Mouse (Mus musculus) gastrocnemius, postnatal 10 days (tissue): ENCODE measurements at regions not wholly inside any gene's neighbourhood (a gene's known extent, or its start where the extent isn't known, plus 50 kb on each side); places are given as distances from the start of the nearest gene placed in this dataset.
"Not testable (repeated sequence)": the region's sequence is repeated elsewhere in the genome, so short reads cannot be mapped to it uniquely, and the experiment has no call there.

Source experiments
- DNase-seq: peaks from one replicate; pipeline ENCODE4 v3.0.0; 2021; ENCODE audit warnings: mixed read lengths

DNA sequence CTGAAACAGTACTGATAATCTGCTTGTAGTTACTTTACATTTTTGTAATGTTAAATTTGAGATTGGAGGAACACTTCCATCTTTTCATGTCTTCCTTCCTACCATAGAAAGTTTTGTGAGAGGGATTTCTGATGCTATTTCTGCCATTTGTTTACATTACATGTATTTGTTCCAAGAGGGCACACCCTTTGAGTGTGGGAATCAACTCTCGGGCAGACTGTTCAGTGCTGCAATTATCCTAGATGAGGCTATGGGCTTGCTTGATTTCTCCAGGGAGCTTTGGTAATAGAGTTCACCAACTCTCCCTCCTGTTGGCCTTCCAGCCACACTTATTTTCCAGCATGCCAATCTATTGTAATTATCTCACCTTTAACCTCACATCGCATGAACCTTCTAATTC, 52.4 kb downstream of the Gm13691 start:
- DNase-seq: no peak

DNA sequence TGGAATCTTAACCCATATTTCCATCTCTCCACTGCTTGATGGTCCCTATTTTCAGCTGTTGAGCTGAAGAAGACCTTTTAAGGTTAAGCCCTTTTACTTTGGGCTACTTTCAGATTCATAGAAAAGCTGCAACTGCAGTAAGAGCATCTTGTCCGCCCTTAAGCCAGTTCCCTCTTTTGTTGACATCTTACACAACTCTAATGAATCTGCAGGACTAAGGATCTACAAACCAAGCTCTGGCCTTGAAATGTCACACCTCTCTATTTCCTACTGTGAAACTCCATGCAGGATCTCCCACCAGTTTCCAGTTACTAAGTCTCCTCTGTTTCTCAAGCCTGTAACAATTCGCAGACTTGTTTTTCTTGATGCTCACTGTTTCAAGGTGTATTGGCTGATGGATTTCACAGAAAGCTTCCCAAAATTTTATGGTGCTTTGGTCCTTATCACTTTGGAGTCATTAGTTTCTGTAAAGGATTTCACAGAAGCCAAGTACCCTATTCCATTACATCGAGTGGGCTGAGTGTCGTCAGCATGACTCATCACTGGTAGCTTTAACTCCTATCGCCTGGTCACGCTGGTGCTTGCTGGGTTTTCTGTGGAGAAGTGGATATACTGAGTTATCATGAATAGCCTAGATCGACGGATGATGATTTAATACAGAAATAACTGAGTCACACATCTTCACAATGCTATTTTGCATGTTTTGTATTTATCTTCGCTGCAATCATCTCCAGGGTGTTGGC, 58.2 kb downstream of the Gm13691 start:
- no peak for DNase-seq

DNA sequence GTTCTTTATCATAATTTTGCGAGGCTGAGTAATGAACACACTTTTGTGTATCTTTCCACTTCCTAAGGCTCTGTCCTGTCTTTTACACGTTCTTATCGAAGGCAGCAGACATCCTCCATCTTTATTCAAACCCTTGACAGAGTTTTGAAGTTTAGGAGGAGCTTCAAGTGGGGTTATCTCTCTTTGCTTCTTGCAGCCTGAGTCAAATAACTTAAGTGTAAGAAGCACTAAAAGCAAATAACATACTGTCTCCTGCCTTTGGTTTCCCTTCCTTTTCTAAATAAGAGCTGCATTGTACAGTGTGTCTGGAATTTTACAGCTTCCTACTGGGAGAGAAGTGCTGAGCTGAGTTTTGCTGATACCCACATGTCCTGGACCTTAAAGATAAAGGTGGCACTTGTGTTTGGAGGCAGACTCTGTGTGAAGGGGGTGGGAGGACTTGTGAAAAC, 61.6 kb downstream of the Gm13691 start:
- DNase-seq: no peak

- DNase-seq: no peak
These were observed 68.9 kb downstream of the Gm13691 start for GRCm38 (mm10) chr2:84059246-84059645.

GRCm38 (mm10) chr2:84061221-84061620, 70.9 kb downstream of the Gm13691 start:
- no peak for DNase-seq

DNA sequence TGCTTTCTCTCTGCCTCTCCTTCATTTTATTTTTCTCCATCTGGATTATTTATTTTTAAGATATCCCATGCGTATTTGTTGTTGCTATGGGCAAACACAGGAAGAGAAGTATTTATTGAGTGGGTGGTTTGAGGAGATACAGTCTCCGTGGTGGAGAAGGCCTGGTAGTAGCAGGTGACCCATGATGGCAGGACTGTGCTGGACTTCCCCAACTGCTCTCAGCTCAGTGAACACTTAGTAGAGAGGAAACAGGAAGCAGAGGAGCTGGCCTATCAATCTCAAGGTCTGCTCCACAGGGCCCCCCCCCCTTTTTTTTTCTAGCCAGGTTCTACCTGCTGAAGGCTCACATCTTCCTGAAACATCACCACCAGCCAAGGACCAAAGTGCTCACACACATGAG, 74.0 kb downstream of the Gm13691 start:
- DNase-seq: no peak

DNA sequence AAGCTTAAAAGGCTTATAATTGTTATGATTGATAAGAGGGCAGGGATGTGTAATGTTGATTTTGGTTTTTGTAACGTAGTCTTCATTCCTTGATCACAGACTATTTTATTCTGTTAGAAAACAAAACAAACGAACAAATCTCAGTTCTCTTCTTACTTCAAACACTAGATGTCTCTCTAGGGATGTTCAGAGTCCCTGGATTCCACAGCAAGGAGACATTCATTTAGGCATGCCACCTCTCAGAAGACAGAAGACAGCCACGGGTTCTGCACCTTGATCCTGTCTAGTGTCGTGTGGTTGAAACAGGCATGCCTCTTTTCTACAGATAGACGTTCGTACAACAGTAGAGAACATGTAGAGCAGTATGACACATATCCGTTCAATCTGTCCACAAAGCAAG, 74.7 kb downstream of the Gm13691 start:
- no peak for DNase-seq

DNA sequence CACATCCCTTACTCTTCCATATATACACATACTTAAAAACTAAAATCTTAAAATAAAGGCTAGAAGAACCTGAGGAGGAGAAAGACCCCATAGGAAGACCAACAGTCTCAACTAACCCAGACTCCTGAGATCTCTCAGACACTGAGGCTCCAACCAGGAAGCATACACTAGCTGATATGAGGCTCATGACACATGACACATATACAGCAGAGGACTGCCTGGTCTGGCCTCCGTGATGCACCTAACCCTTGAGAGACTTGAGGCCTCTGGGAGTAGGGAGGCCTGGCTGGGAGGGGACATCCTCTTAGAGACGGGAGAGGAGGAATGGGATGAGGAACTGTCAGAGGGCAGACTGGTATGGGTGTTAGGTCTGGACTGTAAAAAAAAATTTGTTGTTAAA, 75.4 kb downstream of the Gm13691 start:
- no peak for DNase-seq

- DNase-seq: no peak
These were observed 75.9 kb downstream of the Gm13691 start for GRCm38 (mm10) chr2:84066151-84066693.

DNA sequence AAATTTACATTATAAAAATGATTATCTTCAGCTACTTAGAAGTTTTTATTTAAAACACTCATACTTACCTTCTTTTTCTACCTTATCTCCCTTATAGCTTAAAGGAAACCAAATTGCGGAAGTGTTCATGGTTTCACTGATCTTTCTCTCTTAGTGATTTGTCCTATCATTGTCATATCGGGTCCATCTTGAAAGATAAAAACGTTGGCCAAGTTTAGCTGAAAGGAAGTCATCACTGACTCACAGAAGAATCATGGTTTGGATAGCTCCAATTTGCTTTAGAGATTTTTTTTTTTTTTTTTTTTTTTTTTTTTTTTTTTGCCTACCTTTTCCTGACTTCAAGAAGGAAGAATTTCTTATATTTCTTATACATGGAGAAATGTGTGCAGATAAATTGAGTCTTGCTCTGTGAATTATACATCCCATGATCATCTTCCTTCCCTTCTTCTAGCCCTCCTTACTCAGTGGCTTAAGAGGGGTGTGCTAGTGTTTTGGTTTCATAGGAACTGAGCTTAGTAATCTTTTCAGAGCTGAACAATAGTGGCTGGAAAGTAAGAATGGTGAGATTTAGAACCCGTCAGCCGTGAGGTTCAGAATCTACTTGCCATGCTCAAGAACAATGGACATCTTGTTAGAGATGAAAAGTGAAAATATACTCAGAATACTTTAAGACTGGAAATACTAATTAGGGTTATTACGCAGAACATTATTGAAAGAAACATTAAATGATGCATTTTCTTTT, 76.6 kb downstream of the Gm13691 start:
- DNase-seq: no peak

DNA sequence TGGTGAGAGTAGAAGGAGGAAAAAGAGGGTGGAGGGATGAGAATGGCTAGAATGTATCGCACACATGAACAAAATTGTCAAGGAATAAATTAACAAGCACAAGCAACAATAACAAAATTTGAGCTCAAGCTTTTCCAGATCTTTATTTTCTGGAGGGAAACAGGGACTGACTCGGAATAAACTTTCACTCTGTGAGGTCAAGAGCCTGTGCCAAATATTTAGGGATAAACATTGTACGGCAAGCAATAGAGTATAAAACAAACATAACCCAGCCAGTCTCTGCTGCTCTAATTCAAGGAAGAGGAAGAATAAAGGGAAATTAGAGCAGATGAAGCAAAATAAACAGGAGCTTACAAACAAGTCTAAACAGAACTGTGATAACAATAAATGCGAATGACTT, 78.3 kb downstream of the Gm13691 start:
- DNase-seq: no peak

- not testable (repeated sequence) for DNase-seq
These were observed 79.1 kb downstream of the Gm13691 start for GRCm38 (mm10) chr2:84069411-84069810.

- no peak for DNase-seq
These were observed 82.7 kb downstream of the Gm13691 start for GRCm38 (mm10) chr2:84072881-84073583.

DNA sequence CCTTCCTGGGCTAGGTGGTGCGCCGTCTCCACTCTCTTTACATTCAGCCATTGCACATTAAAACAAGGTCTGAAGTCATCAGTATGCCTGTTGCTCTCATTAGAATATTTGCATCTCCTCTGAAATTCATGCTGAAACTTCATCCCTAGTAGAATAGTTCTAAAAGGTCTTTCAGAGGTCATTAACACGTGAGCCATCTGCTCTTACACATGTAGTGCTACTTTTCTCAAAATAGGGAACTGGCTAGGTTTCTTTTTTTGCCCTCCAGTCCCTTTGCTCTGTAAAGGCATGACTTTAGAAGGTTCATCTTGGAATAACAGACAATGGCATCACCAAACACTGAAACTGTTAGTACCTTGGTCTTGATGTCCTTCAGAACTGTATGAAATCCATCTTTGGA, 85.6 kb downstream of the Gm13691 start:
- no peak for DNase-seq

DNA sequence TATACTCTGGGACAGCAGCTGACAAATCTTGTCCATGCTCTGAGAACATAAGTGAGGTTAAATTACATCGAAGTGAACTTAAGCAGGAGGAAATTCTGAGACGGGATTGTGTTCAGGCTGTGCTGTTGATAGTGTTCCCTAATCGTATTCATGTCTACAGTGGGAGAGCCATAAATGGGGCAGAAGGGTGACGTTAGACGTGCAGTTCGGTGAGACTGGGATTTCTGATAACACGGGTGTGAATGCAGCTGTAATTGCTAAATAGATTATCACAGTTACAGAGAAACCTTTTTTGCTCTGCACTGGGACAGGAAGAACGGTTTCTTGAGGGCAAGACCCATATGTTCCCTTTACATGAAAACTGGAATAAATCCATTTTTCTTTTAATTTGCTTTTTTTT, 88.9 kb downstream of the Gm13691 start:
- no peak for DNase-seq

DNA sequence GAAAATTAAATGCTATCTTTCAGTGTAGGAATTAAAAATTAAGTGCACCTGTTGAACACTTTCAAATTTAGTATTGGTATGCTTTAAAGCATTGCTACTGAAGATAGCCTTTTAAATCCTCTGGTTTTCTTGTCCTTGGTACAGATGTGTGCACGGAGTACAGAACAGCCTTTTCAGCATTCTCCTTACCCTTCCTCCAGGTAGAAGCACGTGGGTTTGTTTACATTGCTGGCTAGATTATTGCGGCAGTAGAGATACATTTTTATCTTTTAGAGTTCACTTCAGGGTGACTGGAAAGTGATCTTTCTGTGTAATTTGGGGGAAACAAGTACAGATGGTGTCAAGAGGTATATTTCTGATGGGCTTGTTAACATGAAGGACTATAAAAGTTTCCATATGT, 89.9 kb downstream of the Gm13691 start:
- no peak for DNase-seq

GRCm38 (mm10) chr2:84094751-84095150, 104.4 kb downstream of the Gm13691 start:
- DNase-seq: no peak

DNA sequence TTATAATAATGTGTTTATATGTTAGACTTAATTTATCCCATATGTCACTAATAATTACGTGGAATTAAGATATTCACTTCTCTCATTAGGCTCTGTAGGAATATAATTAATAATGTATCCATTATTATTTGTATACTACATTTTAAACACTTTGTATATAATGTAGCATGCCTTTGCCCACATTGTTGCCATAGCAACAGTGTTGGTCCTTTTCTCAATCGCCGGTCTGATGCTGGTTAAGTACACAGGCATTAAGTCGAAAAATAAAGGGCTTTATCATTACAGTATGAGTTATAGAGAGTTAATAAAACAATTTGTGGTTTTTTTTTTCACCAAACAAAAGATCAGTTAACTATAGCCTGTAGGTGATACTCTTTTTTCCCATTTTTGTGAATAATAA, 108.4 kb downstream of the Gm13691 start:
- no peak for DNase-seq

GRCm38 (mm10) chr2:84113562-84113961, 123.2 kb downstream of the Gm13691 start:
- DNase-seq: no peak

- DNase-seq: no peak
These were observed 129.5 kb downstream of the Gm13691 start for GRCm38 (mm10) chr2:84119839-84120238.

GRCm38 (mm10) chr2:84127586-84127985, 137.2 kb downstream of the Gm13691 start:
- DNase-seq: no peak

- no peak for DNase-seq
These were observed 171.4 kb downstream of the Gm13691 start for GRCm38 (mm10) chr2:84161742-84162141.

DNA sequence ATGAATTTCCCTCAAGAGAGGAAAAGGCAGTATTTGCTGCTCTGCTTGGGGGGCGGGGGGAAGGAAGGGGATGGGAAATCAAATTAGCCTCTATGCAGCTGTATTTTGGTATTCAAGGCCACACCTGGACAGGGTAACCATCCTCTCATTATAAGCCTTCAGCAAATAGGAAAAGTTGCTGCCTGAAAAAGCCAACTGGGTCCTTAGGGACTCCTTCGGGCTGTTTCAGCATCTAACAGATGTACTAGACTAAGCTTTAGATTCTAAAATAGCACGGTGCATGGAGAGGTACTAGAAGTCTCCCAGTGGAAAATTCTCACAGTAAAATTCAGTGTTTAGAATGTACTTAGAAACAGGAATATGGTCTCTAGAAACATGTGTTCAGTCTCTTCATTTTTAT, 183.1 kb downstream of the Gm13691 start:
- DNase-seq: no peak
